Mouse (Mus musculus): ENCODE measurements around the gene Kif7. TPM values are rescaled to one million over a fixed set of nuclear protein-coding genes. Genes with fewer than 3 reads are reported as not detected.

The Kif7 gene
- total and polyA plus RNA-seq, 3 experiments = 4.7 to 7.4 (median 7.1) TPM

DNA sequence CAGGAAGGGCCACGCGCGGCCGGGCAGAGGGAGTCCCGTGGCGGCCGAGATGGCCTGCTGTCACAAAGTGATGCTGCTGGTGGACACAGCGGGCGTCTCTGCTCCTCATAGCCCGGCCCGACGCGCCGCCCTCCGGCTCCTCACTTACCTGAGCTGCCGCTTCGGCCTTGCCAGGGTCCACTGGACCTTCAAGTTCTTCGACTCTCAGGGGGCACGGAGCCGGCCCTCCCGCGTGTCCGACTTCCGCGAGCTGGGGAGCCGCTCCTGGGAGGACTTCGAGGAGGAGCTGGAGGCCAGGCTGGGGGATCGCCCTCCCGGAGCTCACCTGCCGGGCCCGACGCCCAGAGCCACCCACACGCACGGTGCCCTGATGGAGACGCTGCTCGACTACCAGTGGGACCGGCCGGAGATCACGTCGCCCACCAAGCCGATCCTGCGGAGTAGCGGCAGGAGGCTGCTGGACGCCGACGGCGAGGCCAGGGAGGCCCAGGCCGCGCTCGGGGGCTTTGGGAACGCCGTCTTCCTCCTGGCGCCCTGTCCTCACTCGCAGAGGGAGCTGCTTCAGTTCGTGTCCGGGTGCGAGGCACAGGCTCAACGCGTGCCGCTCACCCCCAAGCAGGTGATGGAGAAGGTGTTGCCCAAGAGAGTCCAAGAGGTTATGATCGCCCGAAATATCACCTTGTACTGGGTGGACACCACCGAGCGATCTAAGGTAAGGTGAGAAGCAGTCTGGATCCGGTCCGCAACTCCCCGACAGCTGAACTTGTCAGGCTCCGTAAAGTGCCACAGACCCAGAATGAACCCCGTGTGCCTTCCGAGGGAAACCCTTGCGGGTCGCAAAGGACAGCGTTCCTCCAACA, 55.0 kb downstream of the Kif7 start:
- peak overlapping the region; percentile 86 for H3K4me2 ChIP-seq (ENCODE audit: insufficient read depth, low read depth, poor library complexity, severe bottlenecking)
- no peaks in the 10 kb centered on the region for H3K27me3 ChIP-seq (replicated peaks)
- peak overlapping the region; percentile 63 for H3K9ac ChIP-seq (ENCODE audit: insufficient read depth, low read depth)
- dilution Hi-C loops (cut with MboI; ENCODE audit: extremely low pct_ligation_motif_present, extremely low pct_unique_long_range_greater_than_20kb, low sequenced_read_pairs) (no loop called here), in situ Hi-C loops (cut with MboI; ENCODE audit: low pct_ligation_motif_present, low pct_unique_long_range_greater_than_20kb, low sequenced_read_pairs) (loop anchor here (5.0 kb wide), 1 partner anchor 67 kb away; no protein-coding TSS in a partner anchor)
- TF ChIP-seq CHD1 (IDR thresholded peaks at IDR 0.05; ENCODE audit: low read depth, low read length) = no peak
- 0 out of 2 replicates have a peak, but pooled peaks have one; percentile 1 for TF ChIP-seq TCF12 (IDR thresholded peaks at IDR 0.05; ENCODE audit: low read depth, low read length)
- TF ChIP-seq ZC3H11A (IDR thresholded peaks at IDR 0.05; ENCODE audit: low read depth, low read length) = no peak
- peak; percentile 29; the same call in 1 of the 2 replicates for TF ChIP-seq BHLHE40 (IDR thresholded peaks at IDR 0.05; ENCODE audit: low read depth, low read length)
- no peak for TF ChIP-seq CTCF (conservative IDR thresholded peaks at IDR 0.05 in 1 of 2, IDR thresholded peaks at IDR 0.05 in 1 of 2; ENCODE audit: low read depth in 2 of 2, low read length in 2 of 2)
- 0 out of 2 replicates have a peak, but pooled peaks have one; percentile 29 for TF ChIP-seq UBTF (IDR thresholded peaks at IDR 0.05; ENCODE audit: low read depth, low read length)
- no peak for TF ChIP-seq MAFK (IDR thresholded peaks at IDR 0.05; ENCODE audit: insufficient replicate concordance, low read length)
- TF ChIP-seq MAX (IDR thresholded peaks at IDR 0.05; ENCODE audit: low read length) = no peak
- no peak for TF ChIP-seq E2F4 (IDR thresholded peaks at IDR 0.05; ENCODE audit: insufficient replicate concordance, low read depth, low read length)
- H3K79me2 ChIP-seq (replicated peaks; ENCODE audit: control insufficient read depth, extremely low read depth, insufficient read depth, poor library complexity, severe bottlenecking) = peaks cover 53% of the 10 kb centered on the region
- H3K27ac ChIP-seq (ENCODE audit: insufficient read depth, low read depth) = no peak overlapping the region
- DNase-seq (ENCODE audit: extremely low read depth) = no peak
- H3K9me3 ChIP-seq (replicated peaks; ENCODE audit: low read length) = no peaks in the 10 kb centered on the region
- peaks cover under 1 to 19% of the 10 kb centered on the region in 2 experiments for H3K36me3 ChIP-seq (replicated peaks in 1 of 2; ENCODE audit: control insufficient read depth in 1 of 2, insufficient read depth in 1 of 2, low read length in 1 of 2)
- H3K4me1 ChIP-seq (ENCODE audit: control insufficient read depth in 1 of 2, insufficient read depth in 2 of 2) = peaks cover 6 to 36% of the 10 kb centered on the region in 2 experiments
- H3K4me3 ChIP-seq (replicated peaks in 1 of 3; ENCODE audit: low read depth in 2 of 3, low read length in 2 of 3, poor library complexity in 1 of 3) = peak overlapping the region; percentile 89 to 98 (median 91)

DNA sequence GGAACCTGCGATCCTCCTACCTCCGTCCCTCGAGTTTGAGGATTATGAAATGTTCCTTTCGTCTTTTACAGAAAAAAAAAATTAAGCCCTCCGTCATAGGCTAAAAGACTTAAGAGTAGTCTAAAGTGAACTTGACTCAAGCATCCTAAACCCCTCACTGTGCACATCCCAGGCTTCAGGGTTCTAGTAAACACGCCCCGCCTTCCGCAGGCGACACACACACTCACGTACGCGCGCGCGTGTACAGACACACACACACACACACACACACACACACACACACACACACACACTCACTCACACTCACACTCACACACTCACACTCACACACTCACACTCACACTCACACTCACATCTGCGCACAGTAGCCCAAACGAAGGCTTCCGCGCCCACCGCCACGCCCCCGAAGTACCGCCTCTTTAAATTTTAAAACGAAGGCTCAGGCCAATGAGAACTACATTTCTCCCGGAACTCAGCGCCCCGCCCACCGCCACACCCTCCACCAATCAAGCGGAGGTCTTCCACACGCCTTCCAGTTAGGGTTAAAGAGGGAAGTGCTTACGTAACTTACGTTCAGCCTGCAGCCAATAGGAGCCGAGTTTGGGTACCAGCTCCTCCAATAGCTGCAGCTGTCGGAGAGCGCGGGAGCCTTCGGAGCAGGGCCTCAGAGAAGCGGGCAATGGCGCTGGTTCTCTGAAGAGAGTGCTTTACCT, 55.8 kb downstream of the Kif7 start, which contains the start of gene Ticrr:
Gene Ticrr (plus strand): TSS at position 619 of the 713 bp plus-strand sequence.
- H3K27ac ChIP-seq (ENCODE audit: insufficient read depth, low read depth) = no peak within 1 kb of the TSS
- in situ Hi-C loops (cut with MboI; ENCODE audit: low pct_ligation_motif_present, low pct_unique_long_range_greater_than_20kb, low sequenced_read_pairs) = loop anchor here (5.0 kb wide), 1 partner anchor 68 kb away; no protein-coding TSS in a partner anchor
- dilution Hi-C loops (cut with MboI; ENCODE audit: extremely low pct_ligation_motif_present, extremely low pct_unique_long_range_greater_than_20kb, low sequenced_read_pairs) = no loop called here
- TF ChIP-seq RCOR1 (conservative IDR thresholded peaks at IDR 0.05; ENCODE audit: low read depth, low read length) = no peak; the same call in 1 of the 2 replicates
- peak; percentile 85 for TF ChIP-seq TCF12 (IDR thresholded peaks at IDR 0.05; ENCODE audit: low read depth, low read length)
- TF ChIP-seq POLR2A (IDR thresholded peaks at IDR 0.05; ENCODE audit: low read depth, low read length) = peak; percentile 90
- no peak for TF ChIP-seq CTCF (conservative IDR thresholded peaks at IDR 0.05 in 1 of 2, IDR thresholded peaks at IDR 0.05 in 1 of 2; ENCODE audit: low read depth in 2 of 2, low read length in 2 of 2)
- peak; percentile 74; the same call in 1 of the 2 replicates for TF ChIP-seq ZMIZ1 (IDR thresholded peaks at IDR 0.05; ENCODE audit: low read depth, low read length)
- TF ChIP-seq USF1 (IDR thresholded peaks at IDR 0.05; ENCODE audit: low read depth, low read length) = no peak
- 0 out of 2 replicates have a peak, but pooled peaks have one; percentile 18 for TF ChIP-seq ZNF384 (IDR thresholded peaks at IDR 0.05; ENCODE audit: low read depth, low read length)
- TF ChIP-seq SMC3 (IDR thresholded peaks at IDR 0.05; ENCODE audit: low read depth, low read length) = no peak
- TF ChIP-seq MEF2A (IDR thresholded peaks at IDR 0.05; ENCODE audit: borderline replicate concordance, low read depth, low read length) = peak; percentile 27; the same call in 1 of the 2 replicates
- peak; percentile 97 for TF ChIP-seq E2F4 (IDR thresholded peaks at IDR 0.05; ENCODE audit: insufficient replicate concordance, low read depth, low read length)
- TF ChIP-seq MXI1 (IDR thresholded peaks at IDR 0.05; ENCODE audit: low read depth, low read length) = peak; percentile 92
- TF ChIP-seq IRF4 (IDR thresholded peaks at IDR 0.05; ENCODE audit: low read depth, low read length) = 0 out of 2 replicates have a peak, but pooled peaks have one; percentile 6
- no peak for TF ChIP-seq JUN (IDR thresholded peaks at IDR 0.05; ENCODE audit: insufficient read depth, low read depth, low read length)
- peak; percentile 86 for TF ChIP-seq TBP (conservative IDR thresholded peaks at IDR 0.05; ENCODE audit: low read depth, low read length)
- TF ChIP-seq CHD2 (IDR thresholded peaks at IDR 0.05; ENCODE audit: low read length) = peak; percentile 95
- TF ChIP-seq PAX5 (IDR thresholded peaks at IDR 0.05; ENCODE audit: low read length) = no peak
- TF ChIP-seq MAZ (IDR thresholded peaks at IDR 0.05; ENCODE audit: low read depth, low read length) = peak; percentile 60
- TF ChIP-seq ELF1 (IDR thresholded peaks at IDR 0.05; ENCODE audit: low read depth, low read length) = peak; percentile 94
- 0 out of 2 replicates have a peak, but pooled peaks have one; percentile 13 for TF ChIP-seq ETS1 (conservative IDR thresholded peaks at IDR 0.05; ENCODE audit: low read depth, low read length)
- TF ChIP-seq KAT2A (IDR thresholded peaks at IDR 0.05; ENCODE audit: insufficient replicate concordance, low read length) = peak; percentile 60; the same call in 1 of the 2 replicates
- TF ChIP-seq RAD21 (IDR thresholded peaks at IDR 0.05; ENCODE audit: low read depth, low read length) = no peak
- TF ChIP-seq UBTF (IDR thresholded peaks at IDR 0.05; ENCODE audit: low read depth, low read length) = no peak
- peak; percentile 78 for TF ChIP-seq MAX (IDR thresholded peaks at IDR 0.05; ENCODE audit: low read length)

More for the DNA sequence above, 55.8 kb downstream of the Kif7 start, which contains the start of gene Ticrr:
- Histone ChIP-seq H3K36me3 (replicated peaks in 1 of 2; ENCODE audit: control insufficient read depth in 1 of 2, insufficient read depth in 1 of 2, low read length in 1 of 2) (peaks cover 0 to 11% of the 10 kb centered on the region in 2 experiments), H3K9me3 (replicated peaks; ENCODE audit: low read length) (no peaks in the 10 kb centered on the region), H3K4me2 (ENCODE audit: insufficient read depth, low read depth, poor library complexity, severe bottlenecking) (peak within 1 kb of the TSS; percentile 86), H3K4me3 (replicated peaks in 1 of 3; ENCODE audit: low read depth in 2 of 3, low read length in 2 of 3, poor library complexity in 1 of 3) (peak within 1 kb of the TSS; percentile 89 to 98 (median 92)), H3K4me1 (ENCODE audit: control insufficient read depth in 1 of 2, insufficient read depth in 2 of 2) (peaks cover 6 to 31% of the 10 kb centered on the region in 2 experiments), H3K79me2 (replicated peaks; ENCODE audit: control insufficient read depth, extremely low read depth, insufficient read depth, poor library complexity, severe bottlenecking) (peaks cover 46% of the 10 kb centered on the region), H3K9ac (ENCODE audit: insufficient read depth, low read depth) (peak within 1 kb of the TSS; percentile 72), H3K27me3 (replicated peaks) (no peaks in the 10 kb centered on the region)
- DNase-seq (ENCODE audit: extremely low read depth) = peak; percentile 99

Data from CH12.LX (cell line).